Mouse (Mus musculus) heart, postnatal 0 days (tissue): Measurements from ENCODE around the gene Mrps33.

ENCODE experiments used
- CTCF ChIP-seq: IDR thresholded peaks from 2 replicates; pipeline ENCODE4 v1.5.1; 2016; ENCODE audit warnings: antibody characterized with exemption, control low read depth, low read depth
- EP300 ChIP-seq: IDR thresholded peaks from 2 replicates; pipeline ENCODE4 v1.6.1; 2016; ENCODE audit warnings: antibody characterized with exemption, low read depth

GRCm38 (mm10) chr6:39843698-39844342 lies 33.0 kb upstream of the Mrps33 start:
- TF ChIP-seq CTCF (no peak), EP300 (no peak)
